Mouse (Mus musculus) liver, embryonic 18 days (tissue): Measurements from ENCODE around the gene Dph5. TPM values are rescaled to one million over a fixed set of nuclear protein-coding genes. Genes with fewer than 3 reads are reported as not detected.

Experiments
- polyA plus RNA-seq: library from polyadenylated mRNA; depleted of rRNA; stranded (reverse); fragments of >200 nt; gene quantifications from 2 replicates; pipeline ENCODE4 v1.2.3, GENCODE M21; 2012; rRNA removed

Dph5 gene
- polyA plus RNA-seq, result 8.9 and 10.3 TPM in 2 replicates

GRCm38 (mm10) chr3:115887427-115888309, at the start of gene Dph5:
TSS of gene Dph5 (plus strand) at chr3:115887837.

Other genes with a start within 250 kb of the Dph5 start
- 11.9 and 13.7 TPM in 2 replicates for gene S1pr1, start 172.8 kb upstream of the Dph5 start, polyA plus RNA-seq
- 7.8 and 10.7 TPM in 2 replicates for gene Slc30a7, start 119.6 kb downstream of the Dph5 start, polyA plus RNA-seq
- 1.8 and 6.3 TPM in 2 replicates for gene Extl2, start 119.6 kb downstream of the Dph5 start, polyA plus RNA-seq
- 45.1 and 53.0 TPM in 2 replicates for gene Vcam1, start 241.9 kb downstream of the Dph5 start, polyA plus RNA-seq